Mouse (Mus musculus): ENCODE results near the gene Fras1.

GRCm38 (mm10) chr5:96612077-96612476 lies 238.3 kb downstream of the Fras1 start:
- no peak for TF ChIP-seq POLR2A (IDR thresholded peaks at IDR 0.05; ENCODE audit: low read depth, low read length)
- TF ChIP-seq CTCF (IDR thresholded peaks at IDR 0.05; ENCODE audit: extremely low read depth, insufficient read length, insufficient replicate concordance, low read depth, low read length): no peak
